Mouse (Mus musculus) heart, postnatal 0 days (tissue): ENCODE measurements around the gene Kcnn4.

ENCODE experiments used
- CTCF ChIP-seq: IDR thresholded peaks from 2 replicates; pipeline ENCODE4 v1.5.1; 2016; ENCODE audit warnings: antibody characterized with exemption, control low read depth, low read depth
- EP300 ChIP-seq: IDR thresholded peaks from 2 replicates; pipeline ENCODE4 v1.6.1; 2016; ENCODE audit warnings: antibody characterized with exemption, low read depth

- TF ChIP-seq CTCF (no peak), EP300 (no peak)
These were observed 44.4 kb upstream of the Kcnn4 start for GRCm38 (mm10) chr7:24325675-24326128.
